Mouse (Mus musculus) hindbrain, embryonic 12.5 days (tissue): ENCODE data around the gene Olfr725. TPM values are rescaled to one million over a fixed set of nuclear protein-coding genes. Genes with fewer than 3 reads are reported as not detected.

Experiments
- ATAC-seq: fragments of 200-750 bp; cut with Nextera tagmentation; 2 replicates; pipeline ENCODE4 v1.8.0; 2017; ENCODE audit warnings: moderate TSS enrichment; ENCODE audit not compliant: low FRiP score
- H3K27ac ChIP-seq: fragments of 300-500 bp; sonication (generic); 2 replicates; pipeline ENCODE4 v1.5.1; 2016; ENCODE audit warnings: mild to moderate bottlenecking
- H3K27me3 ChIP-seq: fragments of 300-500 bp; sonication (generic); 2 replicates; pipeline ENCODE4 v1.6.1; 2016; ENCODE audit warnings: mild to moderate bottlenecking
- H3K36me3 ChIP-seq: fragments of 300-500 bp; sonication (generic); 2 replicates; pipeline ENCODE4 v1.6.1; 2016; ENCODE audit warnings: mild to moderate bottlenecking
- H3K4me1 ChIP-seq: fragments of 300-500 bp; sonication (generic); 2 replicates; pipeline ENCODE4 v1.6.1; 2016
- H3K4me2 ChIP-seq: fragments of 300-500 bp; sonication (generic); replicated peaks from 2 replicates; pipeline ENCODE4 v1.6.1; 2016; ENCODE audit warnings: mild to moderate bottlenecking
- H3K4me3 ChIP-seq: fragments of 300-500 bp; sonication (generic); 2 replicates; pipeline ENCODE4 v1.5.1; 2016; ENCODE audit warnings: mild to moderate bottlenecking
- H3K9ac ChIP-seq: fragments of 300-500 bp; sonication (generic); 2 replicates; pipeline ENCODE4 v1.6.1; 2016; ENCODE audit warnings: mild to moderate bottlenecking, moderate library complexity
- H3K9me3 ChIP-seq: fragments of 300-500 bp; sonication (generic); replicated peaks from 2 replicates; pipeline ENCODE4 v1.6.1; 2016; ENCODE audit warnings: mild to moderate bottlenecking
- WGBS: fragments of 180-500 bp; shearing (Covaris S2); methylation state at CpG from one replicate; pipeline ENCODE4 v1.1.7; 2016; 5-methylcytosine and 5-hydroxymethylcytosine counted together
- polyA plus RNA-seq: library from polyadenylated mRNA; unstranded; fragments of >200 nt; fragmentation: Nextera tagmentation; extraction: Ambion mirVana; gene quantifications from 2 replicates; pipeline ENCODE4 v1.2.1, GENCODE M21; 2016

Gene Olfr725
- polyA plus RNA-seq, result not detected in 2 replicates

DNA sequence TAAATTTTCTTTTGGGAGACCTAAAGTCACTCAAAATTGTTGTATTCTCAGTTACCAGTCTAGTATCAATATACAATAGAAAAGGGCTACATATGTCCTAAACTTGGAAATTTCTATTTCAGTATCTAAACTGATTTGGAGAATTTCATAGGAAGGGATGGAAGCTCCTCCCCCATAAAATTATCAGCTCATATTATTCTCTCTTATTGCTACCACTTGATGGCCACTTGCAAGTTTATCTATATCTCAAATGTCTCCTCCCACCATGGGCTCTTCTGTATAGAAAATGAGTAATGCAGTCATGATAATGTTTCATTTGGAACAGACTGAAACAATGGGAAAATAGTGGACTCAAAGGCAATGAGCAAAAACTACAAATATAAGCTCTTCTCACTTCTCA, at the start of gene Olfr725:
TSS of gene Olfr725 (minus strand) at position 101 of the 400 bp plus-strand sequence.
- Histone ChIP-seq H3K27ac (no peak within 1 kb of the TSS), H3K4me1 (no peaks in the 10 kb centered on the region), H3K9ac (no peak within 1 kb of the TSS), H3K27me3 (no peaks in the 10 kb centered on the region), H3K4me2 (no peak within 1 kb of the TSS), H3K36me3 (no peaks in the 10 kb centered on the region), H3K4me3 (no peak within 1 kb of the TSS), H3K9me3 (no peaks in the 10 kb centered on the region)
- no peak for ATAC-seq

DNA sequence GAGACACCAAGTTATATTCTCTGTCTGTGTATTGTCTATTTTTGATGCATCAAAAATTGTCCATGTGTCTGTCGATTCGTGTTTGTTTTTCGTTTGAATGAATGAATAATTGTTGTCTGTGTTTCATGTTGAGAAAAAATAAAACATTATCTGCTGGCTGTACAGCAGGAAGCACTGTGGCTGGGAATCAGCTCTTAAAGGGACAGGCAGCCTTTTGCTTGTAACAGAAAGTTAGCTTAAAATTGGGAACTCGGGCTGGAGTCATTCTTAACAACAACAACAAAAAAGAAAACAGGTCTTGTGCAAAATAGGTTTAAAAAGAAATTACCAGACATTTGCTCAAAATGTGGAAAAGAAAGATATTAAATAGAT, 22.5 kb upstream of the Olfr725 start:
- peak; percentile 50 for ATAC-seq

DNA sequence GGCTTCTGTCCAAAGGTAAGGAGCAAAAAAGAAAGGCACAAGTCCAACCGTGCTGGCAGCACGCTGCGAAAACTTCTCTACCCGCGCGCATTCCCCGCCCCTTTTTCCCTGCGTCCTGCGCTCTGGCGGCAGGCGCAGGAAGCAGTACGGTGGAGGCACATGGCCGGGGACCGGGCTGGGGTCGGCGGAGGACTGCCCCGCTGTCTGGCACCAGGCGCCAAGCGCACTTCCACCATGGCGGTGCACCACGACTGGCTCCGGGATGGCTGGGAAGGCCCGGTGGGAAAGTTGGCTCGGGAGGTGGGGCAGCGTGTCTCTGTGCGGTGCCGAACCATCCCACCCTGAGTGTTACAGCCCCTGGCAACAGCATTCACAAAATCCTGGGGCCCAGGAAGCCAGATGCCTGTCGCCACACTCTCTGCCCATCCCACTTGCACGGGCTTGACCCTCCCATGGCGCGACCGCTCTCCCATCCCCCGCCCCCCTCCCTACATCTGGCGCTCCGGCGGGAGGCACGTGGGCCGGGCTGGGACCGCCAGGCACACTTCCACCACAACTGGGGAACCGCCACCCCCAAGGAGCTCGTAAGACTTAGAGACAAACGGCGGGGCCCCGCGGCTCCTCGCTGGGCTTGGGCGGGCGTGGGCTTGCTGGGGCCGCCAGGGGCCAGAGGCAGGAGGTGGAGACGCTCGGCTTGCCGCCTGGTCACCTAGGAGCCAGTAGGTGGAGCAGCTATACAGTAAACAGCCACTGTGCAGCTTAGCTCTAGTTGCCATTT, 22.0 kb upstream of the Olfr725 start:
- Histone ChIP-seq H3K9me3 (no peaks in the 10 kb centered on the region), H3K27ac (peak overlapping the region; percentile 76), H3K4me2 (peak overlapping the region; percentile 84), H3K36me3 (no peaks in the 10 kb centered on the region), H3K9ac (peak overlapping the region; percentile 63), H3K4me1 (no peaks in the 10 kb centered on the region), H3K4me3 (peak overlapping the region; percentile 68), H3K27me3 (no peaks in the 10 kb centered on the region)
- ATAC-seq, result peak; percentile 98
- WGBS, result under 1% methylated on average over 52 of the region's 52 CpGs

More for the DNA sequence above, 22.5 kb upstream of the Olfr725 start:
- no peak overlapping the region for H3K27ac ChIP-seq
- H3K9ac ChIP-seq, result peak overlapping the region; percentile 63; the same call in 1 of the 2 replicates
- no peaks in the 10 kb centered on the region for H3K9me3 ChIP-seq
- H3K4me2 ChIP-seq, result peak overlapping the region; percentile 84
- H3K4me3 ChIP-seq, result peak overlapping the region; percentile 68
- no peaks in the 10 kb centered on the region for H3K27me3 ChIP-seq
- WGBS, result under 1% methylated on average over 4 of the region's 4 CpGs
- H3K36me3 ChIP-seq, result no peaks in the 10 kb centered on the region
- H3K4me1 ChIP-seq, result no peaks in the 10 kb centered on the region

DNA sequence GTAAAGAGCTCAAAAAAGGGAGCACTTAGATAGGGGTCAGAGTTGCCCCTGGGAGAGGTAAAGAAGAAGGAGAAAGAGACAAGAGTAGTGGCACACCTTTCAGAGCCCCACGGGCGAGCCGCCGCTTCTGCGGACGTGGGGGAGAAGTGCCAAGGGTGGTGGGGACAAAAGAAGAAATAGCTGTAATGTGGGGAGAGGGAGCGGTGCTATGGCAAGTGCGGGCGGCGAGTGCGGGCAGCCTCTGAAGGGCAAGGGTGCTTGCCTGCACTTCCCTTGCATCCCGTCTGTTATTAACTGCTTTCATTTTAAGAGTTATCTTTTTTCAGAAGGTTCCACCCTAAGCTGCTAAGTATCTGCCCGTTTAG, 21.4 kb upstream of the Olfr725 start:
- WGBS, result 1% methylated on average over 13 of the region's 13 CpGs
- peak; percentile 45 for ATAC-seq
- peak overlapping the region; percentile 76 for H3K27ac ChIP-seq

DNA sequence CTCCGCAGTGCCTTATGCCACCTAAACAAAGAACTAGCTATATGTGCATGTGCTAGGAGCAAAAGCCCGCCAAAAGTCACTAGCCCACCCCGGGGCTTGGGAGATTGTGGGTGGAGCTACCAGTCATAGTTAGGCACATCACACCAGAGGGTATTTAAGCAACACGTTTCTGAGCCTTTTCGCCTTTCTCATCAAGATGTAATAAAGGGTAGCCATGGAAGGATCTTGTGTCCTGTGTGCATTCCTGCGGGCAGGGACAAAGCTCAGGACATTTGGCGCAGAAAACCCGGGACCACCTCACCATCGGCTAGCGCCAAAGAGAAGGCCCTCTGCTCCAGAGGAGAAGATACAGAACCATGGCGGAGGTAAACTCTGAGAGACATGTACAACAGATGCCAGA, 21.0 kb upstream of the Olfr725 start:
- 20% methylated on average over 11 of the region's 11 CpGs for WGBS
- H3K4me3 ChIP-seq, result peak overlapping the region; percentile 68
- H3K4me1 ChIP-seq, result no peaks in the 10 kb centered on the region
- no peaks in the 10 kb centered on the region for H3K9me3 ChIP-seq
- H3K36me3 ChIP-seq, result no peaks in the 10 kb centered on the region
- H3K4me2 ChIP-seq, result peak overlapping the region; percentile 84
- no peak overlapping the region; the same call in 1 of the 2 replicates for H3K27ac ChIP-seq
- H3K27me3 ChIP-seq, result no peaks in the 10 kb centered on the region
- peak overlapping the region; percentile 63 for H3K9ac ChIP-seq
- ATAC-seq, result no peak; the same call in 1 of the 2 replicates

More for the DNA sequence above, 21.4 kb upstream of the Olfr725 start:
- Histone ChIP-seq H3K9ac (peak overlapping the region; percentile 63), H3K4me1 (no peaks in the 10 kb centered on the region), H3K9me3 (no peaks in the 10 kb centered on the region), H3K4me3 (peak overlapping the region; percentile 68), H3K36me3 (no peaks in the 10 kb centered on the region), H3K4me2 (peak overlapping the region; percentile 84), H3K27me3 (no peaks in the 10 kb centered on the region)

DNA sequence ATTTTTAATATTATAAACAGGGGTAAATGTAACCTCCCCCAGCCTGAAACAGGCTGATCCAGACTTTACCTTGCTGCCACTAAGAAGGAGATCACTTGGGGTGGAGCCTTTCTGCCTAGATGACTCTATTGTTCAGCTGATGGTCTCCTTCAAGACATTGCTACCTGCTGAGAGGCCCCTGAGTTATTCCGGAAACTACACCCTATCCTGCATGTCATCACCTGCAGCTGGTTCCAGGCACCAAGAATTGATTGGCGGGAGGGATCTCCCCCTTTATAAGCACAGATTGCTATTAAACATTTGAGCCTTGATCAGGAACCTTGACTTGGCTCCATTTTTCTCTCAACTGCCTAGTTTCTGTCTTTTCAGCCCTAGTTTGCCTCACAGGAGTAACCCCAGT, 8.1 kb downstream of the Olfr725 start:
- H3K9me3 ChIP-seq, result no peaks in the 10 kb centered on the region
- no peaks in the 10 kb centered on the region for H3K4me1 ChIP-seq
- H3K27me3 ChIP-seq, result no peaks in the 10 kb centered on the region
- no peak overlapping the region for H3K4me3 ChIP-seq
- H3K27ac ChIP-seq, result no peak overlapping the region
- no peak overlapping the region for H3K9ac ChIP-seq
- H3K4me2 ChIP-seq, result no peak overlapping the region
- H3K36me3 ChIP-seq, result no peaks in the 10 kb centered on the region
- ATAC-seq, result no peak
- WGBS, result 91% methylated on average over 2 of the region's 2 CpGs

DNA sequence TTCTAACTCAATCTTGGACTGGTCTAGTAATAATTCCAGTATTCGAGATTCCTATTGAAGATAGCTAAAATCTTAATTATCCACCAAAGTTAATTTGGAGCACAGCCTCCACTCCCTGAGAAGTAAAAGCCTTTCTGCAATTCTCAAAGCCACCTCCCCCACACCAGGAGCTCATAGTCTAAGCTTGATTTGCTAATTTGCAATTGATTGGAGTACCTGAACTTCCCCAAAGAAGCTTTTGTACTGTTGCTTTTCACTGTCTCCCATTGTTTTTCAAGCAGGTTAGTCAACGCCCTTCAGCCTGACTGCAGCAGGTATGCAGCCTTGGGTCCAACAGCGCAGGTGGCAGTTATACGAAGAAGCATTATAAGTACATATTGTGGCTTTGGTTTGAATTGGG, 8.8 kb downstream of the Olfr725 start:
- H3K4me2 ChIP-seq, result no peak overlapping the region
- no peak overlapping the region for H3K4me3 ChIP-seq
- H3K9ac ChIP-seq, result no peak overlapping the region
- H3K36me3 ChIP-seq, result no peaks in the 10 kb centered on the region
- WGBS, result 84% methylated on average over 4 of the region's 4 CpGs
- H3K9me3 ChIP-seq, result no peaks in the 10 kb centered on the region
- ATAC-seq, result no peak
- H3K27ac ChIP-seq, result no peak overlapping the region
- H3K4me1 ChIP-seq, result no peaks in the 10 kb centered on the region
- H3K27me3 ChIP-seq, result no peaks in the 10 kb centered on the region

DNA sequence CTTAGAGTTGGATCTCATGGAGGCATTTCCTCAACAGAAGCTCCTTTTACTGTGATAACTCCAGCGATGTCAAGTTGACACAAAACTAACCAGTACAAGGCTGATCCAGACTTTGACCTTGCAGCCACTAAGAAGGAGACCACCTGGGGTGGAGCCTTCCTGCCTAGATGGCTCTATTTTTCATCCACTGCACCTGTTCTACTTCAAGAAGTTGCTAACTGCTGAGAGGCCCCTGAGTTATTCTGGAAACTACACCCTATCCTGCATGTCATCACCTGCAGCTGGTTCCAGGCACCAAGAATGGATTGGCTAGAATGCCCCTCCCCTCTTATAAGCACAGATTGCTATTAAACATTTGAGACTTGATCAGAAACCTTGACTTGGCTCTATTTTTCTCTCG, 13.8 kb downstream of the Olfr725 start:
- Histone ChIP-seq H3K4me1 (no peaks in the 10 kb centered on the region), H3K4me3 (no peak overlapping the region), H3K36me3 (no peaks in the 10 kb centered on the region), H3K4me2 (no peak overlapping the region), H3K27ac (no peak overlapping the region), H3K9me3 (no peaks in the 10 kb centered on the region), H3K9ac (no peak overlapping the region), H3K27me3 (no peaks in the 10 kb centered on the region)
- no peak for ATAC-seq
- WGBS, result 83% methylated on average over 2 of the region's 2 CpGs

Other genes starting within 250 kb of the Olfr725 start
- gene Olfr722, start 138.4 kb downstream of the Olfr725 start, polyA plus RNA-seq, result not detected in 2 replicates
- not detected in 2 replicates for gene Olfr723, start 108.6 kb downstream of the Olfr725 start, polyA plus RNA-seq
- not detected in 2 replicates for gene Olfr724, start 77.1 kb downstream of the Olfr725 start, polyA plus RNA-seq
- not detected in 2 replicates for gene Olfr726, start 50.6 kb upstream of the Olfr725 start, polyA plus RNA-seq
- not detected in 2 replicates for gene Olfr727, start 82.8 kb upstream of the Olfr725 start, polyA plus RNA-seq
- not detected in 2 replicates for gene Olfr728, start 102.3 kb upstream of the Olfr725 start, polyA plus RNA-seq
- not detected in 2 replicates for gene Olfr729, start 112.5 kb upstream of the Olfr725 start, polyA plus RNA-seq
- not detected in 2 replicates for gene Olfr730, start 147.8 kb upstream of the Olfr725 start, polyA plus RNA-seq
- gene Olfr731, start 201.5 kb upstream of the Olfr725 start, polyA plus RNA-seq, result not detected in 2 replicates
- gene Olfr732, start 243.8 kb upstream of the Olfr725 start, polyA plus RNA-seq, result not detected in 2 replicates